Mouse (Mus musculus) cortical plate, adult 2 months (tissue): ENCODE results near the gene Cgnl1.

ENCODE experiments used
- CTCF ChIP-seq: fragments of 200-500 bp; IDR thresholded peaks from 2 replicates; pipeline ENCODE4 v1.5.1; 2011; ENCODE audit warnings: mild to moderate bottlenecking, control low read depth, low read length; ENCODE audit not compliant: insufficient read depth; ENCODE audit errors: extremely low read depth
- POLR2A ChIP-seq: fragments of 200-500 bp; IDR thresholded peaks from 2 replicates; pipeline ENCODE4 v1.6.1; 2011; ENCODE audit warnings: mild to moderate bottlenecking, low read length, control low read depth; ENCODE audit not compliant: insufficient read depth; ENCODE audit errors: extremely low read depth

GRCm38 (mm10) chr9:71709199-71709598 is 62.2 kb downstream of the Cgnl1 start:
- TF ChIP-seq CTCF (no peak), POLR2A (no peak)
